Mouse (Mus musculus) liver, embryonic 14.5 days (tissue): Measurements from ENCODE around the gene Celsr1.

Experiments used
- CTCF ChIP-seq: IDR thresholded peaks from 2 replicates; pipeline ENCODE4 v1.5.1; 2016; ENCODE audit warnings: antibody characterized with exemption, low read depth, control low read depth
- EP300 ChIP-seq: IDR thresholded peaks from 2 replicates; pipeline ENCODE4 v1.6.1; 2016; ENCODE audit warnings: antibody characterized with exemption, low read depth

DNA sequence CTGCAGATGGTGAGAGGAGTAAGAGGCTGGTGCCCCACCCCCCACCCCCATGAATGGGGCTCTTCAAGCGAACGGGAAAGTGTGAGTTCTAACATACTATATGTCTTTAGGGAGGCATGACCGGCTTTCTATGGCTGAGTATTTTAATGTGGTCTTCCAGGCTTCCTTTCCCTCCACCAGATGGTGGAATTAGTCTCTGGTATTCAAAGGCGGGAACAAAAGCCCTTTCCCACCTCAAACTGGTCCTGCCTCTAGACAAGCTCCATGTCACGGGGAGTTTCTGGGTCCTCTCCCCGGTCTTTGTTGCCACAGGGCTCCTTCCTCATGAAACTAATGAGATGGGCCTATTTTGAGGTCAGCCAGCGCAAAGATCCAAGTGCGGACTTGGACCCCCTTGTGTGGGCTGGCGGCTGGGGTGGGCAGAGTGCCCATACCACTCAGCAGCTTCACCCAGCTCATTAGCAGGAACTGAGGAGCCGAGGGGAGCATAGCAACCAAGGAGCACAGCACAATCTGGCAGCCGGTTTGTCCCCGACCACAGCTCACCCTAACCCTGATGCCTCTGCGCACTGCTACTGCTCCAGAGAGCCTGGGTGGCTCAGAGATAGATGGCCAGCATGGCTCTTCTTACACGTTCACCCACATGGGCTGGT lies 39.5 kb downstream of the Celsr1 start:
- no peak for TF ChIP-seq EP300
- TF ChIP-seq CTCF = no peak
